Mouse (Mus musculus) inflammation-experienced regulatory T-cells, adult 6 months (primary cell): Measurements from ENCODE around the gene Nat8f4. TPM values are rescaled to one million over a fixed set of nuclear protein-coding genes. Genes with fewer than 3 reads are reported as not detected.
"Not testable (repeated sequence)": the region's sequence is repeated elsewhere in the genome, so short reads cannot be mapped to it uniquely, and the experiment has no call there.

ENCODE experiments used
- ATAC-seq: one replicate; pipeline ENCODE4 v1.8.0; 2017
- polyA plus RNA-seq, 3 experiments: library from polyadenylated mRNA; unstranded; fragments of 100-300 nt; shearing (Covaris generic); gene quantifications; one replicate each; pipeline ENCODE4 v1.2.1; 2017

Nat8f4 gene
- polyA plus RNA-seq, 3 experiments from 2014 or later = 5.8 to 8.6 (median 6.7) TPM

DNA sequence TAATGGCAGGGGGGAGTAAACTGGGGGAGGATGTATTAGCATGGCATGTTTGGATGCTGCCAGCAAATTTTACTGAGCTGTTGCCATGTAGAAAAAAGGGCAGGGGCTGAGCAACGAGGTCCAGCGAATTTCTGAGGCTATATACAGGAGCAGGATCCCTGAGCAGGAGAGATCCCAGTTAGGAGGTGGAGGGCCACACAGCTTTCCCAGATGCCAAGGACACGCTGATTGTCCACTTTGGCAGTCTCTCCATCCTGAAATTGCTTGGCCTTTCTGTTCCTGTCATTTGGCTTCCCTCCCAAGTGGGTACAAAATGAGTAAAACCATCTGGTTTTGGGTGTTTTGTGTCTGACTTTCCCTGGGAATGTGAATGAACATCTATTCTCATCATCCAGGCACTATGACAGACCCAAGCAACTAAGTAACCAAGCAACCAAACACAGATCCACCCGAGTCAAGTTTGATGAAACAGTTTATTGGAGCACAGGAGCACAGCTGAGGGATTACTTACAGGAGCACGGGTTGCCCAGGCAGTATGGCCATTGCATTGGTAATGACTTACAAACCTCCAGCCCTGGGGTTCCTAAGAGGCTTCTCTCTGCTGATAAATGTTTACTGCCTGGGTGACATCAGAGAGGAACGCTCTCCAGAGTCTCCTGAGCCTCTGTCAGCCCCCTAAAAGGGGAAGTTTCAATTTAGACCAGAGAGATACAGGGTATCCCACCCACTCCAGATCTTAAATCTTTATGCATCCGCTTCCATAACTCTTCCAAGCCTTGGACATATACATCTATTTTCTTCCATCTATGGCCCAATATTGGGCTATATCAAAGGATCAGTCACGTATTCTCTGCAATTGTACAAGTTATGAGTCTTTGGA is 5.8 kb downstream of the Nat8f4 start:
- ATAC-seq = not testable (repeated sequence)

- peak; percentile 74 for ATAC-seq
These were observed 9.5 kb downstream of the Nat8f4 start for GRCm38 (mm10) chr6:85895061-85895648.

DNA sequence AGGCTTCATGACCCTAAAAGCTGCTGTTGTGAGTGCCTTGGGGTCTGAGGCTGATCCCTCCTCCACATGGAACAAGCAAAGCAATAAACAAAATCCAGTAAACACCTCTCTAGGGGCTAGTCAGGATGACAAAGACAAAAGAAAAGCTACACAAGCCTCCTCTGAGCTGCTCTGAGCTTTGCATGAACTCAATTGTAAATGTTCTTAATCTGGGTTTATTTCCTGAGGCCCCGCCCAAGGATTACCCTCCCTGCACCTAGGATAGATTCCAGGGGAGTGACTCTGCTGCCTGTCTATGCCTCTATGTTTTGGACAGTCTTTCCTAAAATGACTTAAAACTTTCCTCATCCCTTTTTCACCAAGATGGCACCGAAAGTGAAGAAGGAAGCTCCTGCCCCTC is 15.7 kb downstream of the Nat8f4 start:
- ATAC-seq = no peak

DNA sequence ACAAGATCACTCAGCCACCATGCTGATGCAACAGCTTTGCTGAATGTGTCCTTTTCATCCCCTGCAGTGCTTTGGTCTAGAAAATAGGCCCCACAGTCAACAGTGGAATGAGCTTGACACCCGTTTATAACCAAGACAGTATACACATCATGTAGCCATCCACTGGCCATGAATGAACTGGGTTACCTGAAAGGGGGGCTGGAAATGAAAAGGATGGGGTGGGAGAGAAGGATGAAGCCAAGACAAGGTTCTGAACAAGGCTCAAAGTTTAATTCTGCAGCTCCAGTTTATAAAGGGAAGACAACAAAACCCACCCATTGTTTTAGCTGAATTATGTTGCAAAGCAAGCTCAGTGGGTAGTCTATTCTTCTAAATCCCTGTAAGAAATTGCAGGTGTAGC is 20.4 kb downstream of the Nat8f4 start:
- no peak for ATAC-seq

GRCm38 (mm10) chr6:85883246-85883645 is 21.4 kb downstream of the Nat8f4 start:
- ATAC-seq = not testable (repeated sequence)

- ATAC-seq = not testable (repeated sequence)
These were observed 35.7 kb downstream of the Nat8f4 start, which contains the start of gene Nat8f2 for GRCm38 (mm10) chr6:85869006-85869405. Nat8f2 (minus strand) TSS chr6:85869158.

DNA sequence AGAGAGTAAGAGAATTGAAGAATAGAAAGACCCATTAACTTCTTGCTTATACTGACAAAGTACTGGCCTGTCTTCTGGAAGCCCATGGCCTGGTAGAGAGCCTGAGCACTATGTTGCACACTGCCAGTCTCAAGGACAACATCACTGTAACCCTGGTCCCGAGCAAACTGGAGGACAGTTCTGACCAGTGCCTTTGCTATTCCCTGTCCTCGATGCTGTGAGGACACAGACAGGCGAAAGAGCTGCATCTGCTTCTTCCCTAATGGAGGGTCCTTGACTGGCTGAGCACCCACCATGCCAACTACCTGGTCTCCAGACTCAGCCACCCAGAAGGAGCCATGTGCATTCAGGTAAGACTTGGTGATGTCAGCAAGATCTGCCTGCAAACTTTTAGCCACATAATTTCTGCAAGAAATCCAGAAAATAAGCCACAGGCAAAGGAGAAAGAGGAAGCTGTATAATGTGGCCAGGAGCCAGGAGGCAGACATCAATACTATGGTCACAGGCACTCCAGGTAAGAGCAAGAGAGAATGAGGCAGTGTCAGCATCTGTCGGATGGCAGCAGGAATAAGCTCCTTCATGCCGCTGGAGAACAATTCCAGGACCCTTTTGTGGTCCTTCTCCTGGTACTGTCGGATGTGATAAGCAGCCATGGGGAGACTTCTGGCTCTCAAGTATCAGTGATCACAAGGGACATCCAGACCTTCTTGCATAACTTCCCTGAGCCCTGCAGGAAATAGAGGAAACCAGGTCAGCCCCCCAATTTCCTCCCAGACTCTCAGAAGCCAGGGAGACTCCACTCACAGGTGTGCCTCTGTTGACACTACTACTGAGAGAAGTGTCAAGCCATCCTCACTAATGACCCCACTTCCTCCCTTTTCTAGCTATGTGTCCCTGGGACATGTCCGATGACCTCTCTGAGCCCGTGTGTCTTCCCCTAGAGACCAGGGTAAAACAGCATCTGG is 36.7 kb downstream of the Nat8f4 start:
- ATAC-seq = no peak

DNA sequence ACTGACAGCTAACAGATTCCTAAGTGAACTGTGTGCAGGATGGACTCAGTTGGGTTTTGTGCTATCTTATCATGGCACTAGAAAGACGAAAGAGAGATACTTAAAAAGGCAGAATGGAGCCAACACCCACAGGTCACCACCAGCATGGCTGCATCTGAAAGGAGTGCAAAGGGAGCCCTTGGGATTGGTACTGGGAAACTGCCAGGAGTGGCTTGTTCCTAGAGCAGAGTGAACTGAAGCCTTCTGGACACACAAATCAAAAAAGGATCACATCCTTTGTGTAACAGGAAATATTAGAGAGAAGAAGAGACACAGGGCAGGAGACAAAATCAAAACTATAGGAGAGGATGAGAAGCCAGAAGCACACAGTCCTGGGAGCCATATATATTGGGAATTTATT is 37.7 kb downstream of the Nat8f4 start:
- ATAC-seq = not testable (repeated sequence)

DNA sequence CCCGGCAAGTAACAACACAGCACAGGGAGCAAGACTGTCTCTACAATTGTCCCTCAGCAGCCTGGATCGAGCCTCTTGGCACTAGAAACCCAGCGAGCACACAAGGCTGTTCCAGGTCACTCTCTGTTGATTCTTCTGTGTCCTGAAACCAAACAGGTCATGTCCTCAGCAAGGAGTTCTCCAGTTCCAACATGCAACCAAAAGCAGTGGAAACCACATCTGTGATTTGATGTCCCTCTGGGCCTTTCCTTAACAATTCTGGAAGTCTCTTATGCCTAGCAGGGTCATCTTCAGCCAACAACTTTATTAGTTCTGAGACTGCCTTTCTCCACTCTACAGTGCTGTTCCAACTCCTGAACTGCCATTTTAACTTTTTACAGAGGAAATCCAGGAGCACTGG is 38.5 kb downstream of the Nat8f4 start:
- ATAC-seq = not testable (repeated sequence)

DNA sequence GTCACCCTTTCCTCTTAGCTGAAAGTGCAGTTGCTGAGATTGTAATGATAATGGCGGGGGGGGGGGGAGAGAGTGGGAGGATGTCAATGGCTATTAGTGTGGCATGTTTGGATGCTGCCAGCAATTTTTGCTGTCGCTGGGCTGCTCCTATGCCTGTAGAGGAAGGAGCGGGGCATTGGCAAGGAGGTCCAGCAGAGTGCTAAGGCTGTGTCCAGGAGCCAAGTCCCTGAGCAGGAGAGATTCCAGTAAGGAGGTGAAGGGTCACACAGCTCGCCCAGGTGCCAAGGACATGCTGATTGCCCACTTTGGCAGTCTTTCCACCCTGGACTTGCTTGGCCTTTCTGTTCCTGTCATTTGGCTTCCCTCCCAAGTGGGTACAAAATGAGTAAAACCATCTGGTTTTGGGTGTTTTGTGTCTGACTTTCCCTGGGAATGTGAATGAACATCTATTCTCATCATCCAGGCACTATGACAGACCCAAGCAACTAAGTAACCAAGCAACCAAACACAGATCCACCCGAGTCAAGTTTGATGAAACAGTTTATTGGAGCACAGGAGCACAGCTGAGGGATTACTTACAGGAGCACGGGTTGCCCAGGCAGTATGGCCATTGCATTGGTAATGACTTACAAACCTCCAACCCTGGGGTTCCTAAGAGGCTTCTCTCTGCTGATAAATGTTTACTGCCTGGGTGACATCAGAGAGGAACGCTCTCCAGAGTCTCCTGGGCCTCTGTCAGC is 39.6 kb downstream of the Nat8f4 start:
- ATAC-seq = not testable (repeated sequence)

DNA sequence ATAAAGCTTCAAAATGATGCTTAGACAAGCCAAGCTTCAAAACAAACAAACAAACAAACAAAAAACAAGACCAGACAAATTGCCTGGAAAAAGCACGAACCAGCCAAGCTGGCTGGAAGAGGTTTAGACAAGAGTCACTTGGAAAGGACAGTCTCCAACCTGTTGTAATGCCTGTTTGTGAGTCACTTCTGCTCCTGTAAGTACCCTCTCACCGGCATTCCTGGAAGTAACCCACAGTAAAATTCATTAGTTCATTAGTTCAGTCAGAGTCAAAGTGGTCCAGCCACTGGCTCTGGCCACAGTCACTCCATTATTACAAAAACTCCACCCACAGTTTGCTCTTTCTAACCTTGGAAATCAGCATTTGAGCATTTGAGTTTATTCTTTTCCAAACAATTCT is 40.8 kb downstream of the Nat8f4 start:
- no peak for ATAC-seq

- ATAC-seq = no peak
These were observed 41.5 kb downstream of the Nat8f4 start for GRCm38 (mm10) chr6:85863136-85863535.

DNA sequence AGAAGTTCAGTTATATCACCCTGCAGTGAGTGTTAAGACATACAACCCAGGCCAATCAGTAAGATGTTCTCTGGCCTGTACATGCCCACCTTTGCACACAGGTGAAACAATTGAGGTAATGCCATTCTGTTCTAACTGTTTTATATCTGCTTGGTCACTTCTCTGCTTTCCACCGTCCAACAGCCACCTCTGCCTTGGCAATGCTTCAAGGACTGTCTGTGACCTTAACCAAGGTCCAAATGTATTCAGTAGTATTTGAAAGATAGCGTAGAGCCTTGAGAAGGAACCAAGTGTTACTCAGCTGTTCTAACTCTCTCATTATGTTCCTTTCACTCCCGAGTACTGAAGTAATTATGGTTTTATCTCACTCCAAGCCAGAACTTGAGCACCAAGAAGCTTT is 42.1 kb downstream of the Nat8f4 start:
- no peak for ATAC-seq

DNA sequence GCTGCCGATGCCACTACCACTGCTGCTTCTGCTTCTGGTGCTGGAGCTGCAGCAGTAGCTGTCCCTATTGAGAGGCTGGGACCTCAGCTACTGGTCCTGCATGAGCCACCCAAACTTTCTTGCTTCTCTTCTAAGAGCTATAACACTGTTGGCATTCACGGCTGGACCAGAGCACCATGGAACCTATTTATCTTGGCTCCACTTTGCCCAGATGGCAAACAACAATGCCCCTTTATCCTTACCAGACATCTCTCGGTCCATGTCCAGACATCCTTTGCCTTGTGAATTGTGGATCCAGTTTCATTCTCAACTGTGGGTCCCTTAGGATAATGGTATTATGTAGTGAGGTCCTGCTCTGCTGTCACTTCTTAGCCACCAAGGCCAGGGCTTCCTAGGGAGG is 43.4 kb downstream of the Nat8f4 start:
- ATAC-seq = no peak

DNA sequence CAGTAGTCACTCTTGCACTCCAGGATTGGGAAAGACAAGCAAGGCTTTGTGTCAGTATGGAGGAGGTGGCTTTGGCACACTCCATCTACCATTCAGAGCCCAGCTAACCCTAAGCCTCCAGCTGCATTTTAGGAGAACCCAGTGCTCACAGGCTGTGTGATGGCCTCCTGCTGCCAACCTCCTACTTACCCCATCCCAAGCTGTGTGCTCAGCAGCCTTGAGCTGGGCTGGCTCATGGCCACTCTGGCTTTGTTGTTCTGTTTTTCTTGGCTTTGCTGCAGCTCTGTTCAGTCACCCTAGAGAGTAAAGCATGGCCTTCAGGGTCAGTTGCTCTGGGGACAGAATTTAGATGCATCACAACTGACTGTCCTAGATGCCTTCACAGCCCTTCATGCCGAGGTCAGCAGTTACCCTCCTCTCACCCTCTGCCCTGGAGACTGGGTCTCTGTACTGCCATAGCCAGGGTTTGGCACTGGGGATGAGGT is 48.4 kb downstream of the Nat8f4 start:
- no peak for ATAC-seq

- ATAC-seq = no peak
These were observed 51.2 kb downstream of the Nat8f4 start for GRCm38 (mm10) chr6:85853481-85853880.

- ATAC-seq = no peak
These were observed 53.5 kb downstream of the Nat8f4 start for GRCm38 (mm10) chr6:85851062-85851773.

GRCm38 (mm10) chr6:85849240-85849639 is 55.4 kb downstream of the Nat8f4 start:
- no peak for ATAC-seq
